Mouse (Mus musculus) testis, adult 2 months (tissue): Measurements from ENCODE around the gene Aox2. TPM values are rescaled to one million over a fixed set of nuclear protein-coding genes. Genes with fewer than 3 reads are reported as not detected.

Experiments used
- H3K27ac ChIP-seq: fragments of 200-500 bp; 2 replicates; pipeline ENCODE4 v1.5.1; 2012; ENCODE audit warnings: low read depth, low read length; ENCODE audit not compliant: control insufficient read depth, insufficient read depth
- H3K27me3 ChIP-seq: fragments of 200-500 bp; 2 replicates; pipeline ENCODE4 v1.6.1; 2012; ENCODE audit warnings: mild to moderate bottlenecking, low read length, moderate library complexity; ENCODE audit not compliant: control insufficient read depth, insufficient read depth
- H3K36me3 ChIP-seq: fragments of 200-500 bp; 2 replicates; pipeline ENCODE4 v1.6.1; 2012; ENCODE audit warnings: mild to moderate bottlenecking, low read length; ENCODE audit not compliant: control insufficient read depth, insufficient read depth
- H3K4me1 ChIP-seq: fragments of 200-500 bp; 2 replicates; pipeline ENCODE4 v1.6.1; 2012; ENCODE audit warnings: low read length; ENCODE audit not compliant: control insufficient read depth, insufficient read depth
- H3K4me3 ChIP-seq: fragments of 200-500 bp; 2 replicates; pipeline ENCODE4 v1.5.1; 2012; ENCODE audit warnings: low read depth, mild to moderate bottlenecking, low read length, moderate library complexity, mixed read lengths; ENCODE audit not compliant: control insufficient read depth
- CTCF ChIP-seq: fragments of 200-500 bp; IDR thresholded peaks from 2 replicates; pipeline ENCODE4 v1.5.1; 2012; ENCODE audit warnings: low read depth, mild to moderate bottlenecking, inconsistent platforms, low read length, moderate library complexity; ENCODE audit not compliant: control insufficient read depth, insufficient read depth, insufficient replicate concordance
- POLR2A ChIP-seq: fragments of 200-500 bp; IDR thresholded peaks from 2 replicates; pipeline ENCODE4 v1.6.1; 2012; ENCODE audit warnings: low read depth, mild to moderate bottlenecking, inconsistent platforms, low read length, moderate library complexity; ENCODE audit not compliant: control insufficient read depth
- polyA plus RNA-seq: library from polyadenylated mRNA; depleted of rRNA; stranded (reverse); fragments of >200 nt; gene quantifications from 2 replicates; pipeline ENCODE4 v1.2.3, GENCODE M21; 2012

Gene Aox2
- polyA plus RNA-seq, 1 experiment = 0.27 TPM

DNA sequence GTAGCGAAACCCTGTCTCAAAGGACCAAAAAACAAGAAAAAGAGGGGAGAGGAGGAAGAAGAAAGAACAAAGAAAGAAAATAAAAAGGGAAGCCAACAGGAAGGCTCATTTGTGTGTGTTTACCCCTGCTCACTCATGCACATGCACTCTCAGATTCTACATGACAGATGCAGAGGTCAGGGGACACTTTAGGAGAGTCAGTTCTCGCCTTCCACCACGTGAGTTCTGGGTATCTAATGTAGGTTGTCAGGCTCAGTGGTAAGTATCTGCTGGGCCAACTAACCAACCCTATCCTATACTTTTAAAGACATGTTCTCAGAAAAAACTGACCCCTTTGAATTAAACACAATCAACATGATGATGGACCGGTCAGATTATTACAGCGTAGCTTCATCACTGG is 66.4 kb downstream of the Aox2 start:
- TF ChIP-seq POLR2A = no peak
- TF ChIP-seq CTCF = no peak
- Histone ChIP-seq H3K4me1 (no peaks in the 10 kb centered on the region), H3K4me3 (no peak overlapping the region), H3K27me3 (no peaks in the 10 kb centered on the region), H3K36me3 (no peaks in the 10 kb centered on the region), H3K27ac (no peak overlapping the region)

DNA sequence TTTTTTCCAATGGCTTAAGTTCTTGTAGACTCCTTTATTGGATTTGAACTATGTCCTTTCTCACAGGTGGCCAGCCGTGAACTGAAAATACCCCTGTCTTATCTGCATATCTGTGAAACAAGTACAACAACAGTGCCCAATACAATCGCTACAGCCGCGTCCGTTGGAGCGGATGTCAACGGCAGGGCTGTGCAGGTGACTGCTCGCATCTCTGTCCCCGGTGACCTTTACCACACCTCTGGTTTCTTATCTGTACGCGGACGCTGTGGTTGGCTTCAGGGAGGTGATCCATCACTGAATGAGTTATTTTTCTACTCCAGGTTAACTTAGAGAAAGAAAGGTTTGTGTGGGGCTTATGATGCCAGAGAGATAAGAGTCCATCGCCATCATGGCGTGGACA is 68.0 kb downstream of the Aox2 start:
- Histone ChIP-seq H3K27me3 (no peaks in the 10 kb centered on the region), H3K36me3 (no peaks in the 10 kb centered on the region), H3K4me3 (no peak overlapping the region), H3K4me1 (no peaks in the 10 kb centered on the region), H3K27ac (no peak overlapping the region)
- no peak for TF ChIP-seq CTCF
- no peak for TF ChIP-seq POLR2A

DNA sequence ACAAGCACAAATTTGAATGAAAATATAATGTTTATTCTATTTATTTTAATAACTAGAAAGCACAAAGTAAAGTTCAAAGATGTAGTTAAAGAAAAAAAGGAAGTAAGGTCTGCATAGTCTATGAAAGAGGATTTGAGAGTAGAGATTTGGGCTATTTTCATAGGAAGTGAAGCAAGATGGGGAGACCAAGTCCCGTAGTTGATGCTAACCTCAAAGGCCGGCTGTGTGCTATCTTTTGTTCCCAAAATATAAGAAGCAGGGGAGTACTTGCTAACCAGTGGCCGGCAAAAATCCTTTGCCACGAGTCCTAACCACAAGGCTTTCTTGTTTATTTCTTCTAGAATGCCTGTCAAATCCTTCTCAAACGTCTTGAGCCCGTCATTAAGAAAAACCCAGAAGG is 70.6 kb downstream of the Aox2 start:
- Histone ChIP-seq H3K36me3 (no peaks in the 10 kb centered on the region), H3K4me1 (no peaks in the 10 kb centered on the region), H3K4me3 (no peak overlapping the region), H3K27ac (no peak overlapping the region), H3K27me3 (no peaks in the 10 kb centered on the region)
- TF ChIP-seq POLR2A (no peak), CTCF (no peak)

DNA sequence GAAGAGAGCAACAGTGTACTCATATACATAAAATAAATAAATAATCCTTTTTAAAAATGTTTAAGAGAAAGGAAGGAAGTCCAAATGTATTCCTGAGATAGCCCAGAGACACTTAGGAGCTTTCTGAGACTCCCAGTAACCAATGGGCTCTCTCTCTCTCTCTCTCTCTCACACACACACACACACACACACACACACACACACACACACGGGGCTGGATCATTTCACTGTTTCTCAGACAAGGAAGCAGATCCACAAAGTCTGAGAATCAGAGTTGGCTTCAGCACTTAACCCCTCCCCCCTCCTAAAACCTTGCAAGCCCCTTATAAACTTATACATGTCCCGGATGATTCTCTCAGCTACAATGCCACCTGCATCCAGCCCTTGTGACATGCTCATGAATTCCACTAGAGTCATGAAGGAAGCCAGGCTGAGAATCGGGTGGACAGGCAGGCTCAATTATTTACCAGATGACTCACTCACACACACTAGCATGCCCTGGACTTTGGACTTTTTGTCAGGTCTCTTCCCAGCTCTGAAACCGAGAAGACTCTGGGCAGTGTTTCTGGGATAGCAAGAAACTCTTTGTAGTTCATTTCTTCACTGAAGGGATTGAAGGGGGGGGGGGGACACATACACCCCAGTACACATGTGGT is 75.2 kb downstream of the Aox2 start:
- H3K27me3 ChIP-seq = no peaks in the 10 kb centered on the region
- H3K4me1 ChIP-seq = no peaks in the 10 kb centered on the region
- H3K27ac ChIP-seq = no peak overlapping the region
- H3K36me3 ChIP-seq = no peaks in the 10 kb centered on the region
- no peak overlapping the region for H3K4me3 ChIP-seq
- TF ChIP-seq POLR2A (no peak), CTCF (no peak)

DNA sequence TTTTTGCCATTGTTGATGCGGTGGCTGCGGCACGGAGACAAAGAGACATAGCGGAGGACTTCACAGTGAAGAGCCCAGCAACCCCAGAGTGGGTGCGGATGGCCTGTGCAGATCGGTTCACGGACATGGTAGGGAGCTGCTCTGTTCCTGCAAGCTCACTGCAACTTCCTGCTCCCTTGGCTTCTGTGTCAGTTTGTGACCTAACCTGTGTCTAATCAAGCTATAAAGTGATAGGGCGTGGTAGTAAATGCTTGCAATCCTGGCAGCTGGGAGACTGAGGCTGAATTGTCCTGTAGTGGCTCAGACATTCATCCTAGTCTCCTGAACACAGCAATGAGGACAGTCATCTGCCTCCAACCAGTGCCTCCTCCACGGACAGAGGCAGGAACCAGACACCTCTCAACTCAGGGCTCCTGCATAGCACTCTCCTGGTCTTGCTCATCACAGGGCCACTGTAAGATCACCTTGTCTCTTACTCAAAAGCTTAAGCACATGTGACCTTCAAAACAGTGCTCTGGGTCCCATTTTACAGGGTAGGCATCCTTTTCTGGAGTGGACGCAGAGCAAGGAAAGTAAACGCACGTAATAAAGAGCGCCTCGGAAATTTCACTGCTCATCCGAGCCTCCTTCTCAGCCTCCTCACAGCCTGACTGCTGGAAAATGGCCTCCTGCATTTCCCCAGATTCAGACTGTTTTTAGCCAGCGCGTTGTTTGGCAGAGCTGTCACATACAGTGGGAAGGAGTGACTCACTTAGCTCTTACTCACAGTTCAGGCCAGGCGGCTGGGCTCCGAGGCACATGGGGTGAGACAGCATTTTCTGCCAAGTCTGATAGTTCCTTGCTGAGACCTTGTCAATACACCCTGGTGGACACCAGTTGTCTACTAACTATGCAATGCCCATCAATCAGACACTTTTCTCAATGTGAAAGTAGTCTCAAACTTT is 81.1 kb downstream of the Aox2 start:
- no peaks in the 10 kb centered on the region for H3K4me1 ChIP-seq
- H3K27me3 ChIP-seq = no peaks in the 10 kb centered on the region
- no peak overlapping the region for H3K27ac ChIP-seq
- H3K4me3 ChIP-seq = no peak overlapping the region
- TF ChIP-seq CTCF (no peak), POLR2A (no peak)
- no peaks in the 10 kb centered on the region for H3K36me3 ChIP-seq

DNA sequence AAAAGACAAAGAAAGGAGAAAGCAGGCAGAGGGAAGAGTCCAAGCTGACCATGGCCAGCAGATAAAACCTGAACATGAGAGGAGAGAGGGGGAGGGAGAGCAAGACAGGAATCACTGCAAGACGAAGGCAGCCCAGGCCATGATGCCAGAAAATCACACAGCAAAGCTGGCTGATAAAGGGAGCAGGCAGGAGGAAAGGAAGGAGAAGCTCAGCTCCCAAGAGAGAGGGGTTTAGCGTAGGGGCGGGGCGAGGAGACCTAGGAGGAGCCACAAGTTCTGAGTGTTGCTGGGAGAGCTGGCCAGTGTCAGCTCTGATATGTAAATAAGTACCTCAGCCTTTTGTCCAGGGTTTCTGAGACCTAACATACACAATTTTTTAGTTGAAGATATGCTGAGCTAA is 84.2 kb downstream of the Aox2 start:
- Histone ChIP-seq H3K27ac (no peak overlapping the region), H3K36me3 (no peaks in the 10 kb centered on the region), H3K4me3 (no peak overlapping the region), H3K4me1 (no peaks in the 10 kb centered on the region), H3K27me3 (no peaks in the 10 kb centered on the region)
- TF ChIP-seq POLR2A = no peak
- TF ChIP-seq CTCF = no peak

DNA sequence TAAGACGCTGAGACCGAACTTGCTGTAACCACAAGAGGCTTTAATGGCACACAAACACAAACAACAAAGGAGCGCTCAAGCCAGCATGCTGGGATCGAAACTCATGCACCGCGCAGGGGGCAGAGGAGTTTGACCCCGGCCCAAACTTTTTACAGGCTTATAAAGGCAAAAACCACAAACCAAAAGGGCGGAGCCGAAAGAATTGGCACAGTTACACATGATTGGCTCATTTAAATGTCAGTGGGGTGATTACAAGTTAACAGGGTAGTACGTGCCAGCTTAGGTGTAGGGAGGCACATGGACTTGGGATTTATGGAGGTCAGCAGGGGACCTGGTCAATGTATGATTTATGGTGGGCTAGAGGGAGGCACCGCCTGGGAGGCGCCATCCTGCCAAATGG is 86.4 kb downstream of the Aox2 start:
- Histone ChIP-seq H3K4me3 (no peak overlapping the region), H3K36me3 (no peaks in the 10 kb centered on the region), H3K27ac (no peak overlapping the region), H3K4me1 (no peaks in the 10 kb centered on the region), H3K27me3 (no peaks in the 10 kb centered on the region)
- TF ChIP-seq CTCF = no peak
- no peak for TF ChIP-seq POLR2A
